Mouse (Mus musculus) spleen, postnatal 10 days (tissue): ENCODE measurements around the gene Tbx1.
A peak's percentile ranks its signal among the peaks of the same experiment; 100 is the strongest.

Experiments
- DNase-seq, 2 experiments: peaks; one replicate each; pipeline ENCODE4 v3.0.0; 2021 to 2022; ENCODE audit warnings: low spot score in 2 of 2

Tbx1 gene

GRCm38 (mm10) chr16:18589804-18590790 is at the start of gene Tbx1:
Gene Tbx1 (minus strand): TSS chr16:18590671.
- DNase-seq = peak in 1 of 2 experiments; percentile 46

DNA sequence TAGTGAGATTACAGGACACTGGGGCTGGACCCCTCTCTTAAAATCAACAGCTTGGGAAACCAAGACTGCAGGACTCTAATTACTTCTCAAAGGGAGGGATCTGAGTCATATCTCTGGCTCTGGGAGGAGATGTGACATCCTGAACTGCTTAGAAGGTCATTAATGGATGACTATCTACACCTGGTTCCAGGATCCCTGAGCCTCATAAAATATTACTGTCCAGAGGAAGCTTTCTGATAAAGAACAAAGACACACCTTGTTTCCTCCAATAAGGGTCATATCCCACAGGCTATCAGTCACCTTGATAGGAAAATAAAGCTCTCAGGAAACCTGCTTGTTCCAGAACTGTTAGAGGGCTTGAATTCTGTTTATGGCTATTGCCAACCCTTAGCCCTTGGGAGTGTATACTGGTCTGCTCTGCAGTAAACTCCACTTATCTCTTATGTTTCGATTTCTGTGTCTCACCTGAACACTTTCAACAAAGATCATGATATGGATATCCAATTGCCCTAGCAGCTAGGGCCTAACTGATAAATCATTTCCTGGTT is 49.0 kb upstream of the Tbx1 start:
- DNase-seq = no peak

- no peak for DNase-seq
Observed at GRCm38 (mm10) chr16:18638396-18638795, 47.9 kb upstream of the Tbx1 start.

DNA sequence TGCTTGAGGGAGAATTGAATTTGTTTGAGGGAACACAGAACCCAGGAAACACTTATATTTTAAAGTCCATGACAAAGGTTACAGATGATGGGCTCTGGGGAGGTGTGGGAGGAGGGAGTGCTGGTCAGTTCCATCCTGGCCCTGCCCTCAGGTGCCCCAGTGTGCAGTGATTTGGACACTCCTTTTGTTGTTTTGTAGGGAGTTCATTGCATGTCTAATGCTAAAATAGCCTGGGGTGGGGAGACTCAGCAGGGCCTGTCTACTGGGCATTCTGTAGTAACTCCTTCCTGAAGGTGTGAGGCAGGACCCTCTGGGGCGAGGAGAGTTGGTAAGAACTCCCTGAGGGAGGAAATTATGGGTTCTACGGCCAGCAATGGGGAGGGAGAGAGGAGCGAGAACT is 46.3 kb upstream of the Tbx1 start:
- no peak for DNase-seq

GRCm38 (mm10) chr16:18636401-18636800 is 45.9 kb upstream of the Tbx1 start:
- no peak for DNase-seq

DNA sequence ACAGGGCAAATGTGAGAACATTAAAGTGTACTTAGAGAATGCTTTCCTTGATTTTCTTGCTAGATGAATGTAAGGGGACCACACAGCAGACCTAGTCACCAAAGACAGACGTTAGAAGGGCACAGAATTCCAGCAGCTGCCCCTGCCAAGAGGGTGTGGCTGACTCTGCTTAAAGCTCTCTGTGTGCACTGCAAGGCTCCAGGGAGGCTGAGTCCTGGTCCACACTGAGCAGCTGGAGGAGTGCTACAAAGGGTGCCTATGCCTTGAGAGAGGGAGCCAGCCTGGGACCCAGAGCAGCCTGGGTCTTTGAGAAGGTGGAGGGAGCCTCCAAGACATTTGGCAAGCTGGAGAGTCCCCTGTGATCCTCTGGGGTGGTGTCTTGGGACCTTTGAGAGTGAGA is 42.9 kb upstream of the Tbx1 start:
- no peak for DNase-seq

GRCm38 (mm10) chr16:18632816-18633215 is 42.3 kb upstream of the Tbx1 start:
- DNase-seq = no peak

DNA sequence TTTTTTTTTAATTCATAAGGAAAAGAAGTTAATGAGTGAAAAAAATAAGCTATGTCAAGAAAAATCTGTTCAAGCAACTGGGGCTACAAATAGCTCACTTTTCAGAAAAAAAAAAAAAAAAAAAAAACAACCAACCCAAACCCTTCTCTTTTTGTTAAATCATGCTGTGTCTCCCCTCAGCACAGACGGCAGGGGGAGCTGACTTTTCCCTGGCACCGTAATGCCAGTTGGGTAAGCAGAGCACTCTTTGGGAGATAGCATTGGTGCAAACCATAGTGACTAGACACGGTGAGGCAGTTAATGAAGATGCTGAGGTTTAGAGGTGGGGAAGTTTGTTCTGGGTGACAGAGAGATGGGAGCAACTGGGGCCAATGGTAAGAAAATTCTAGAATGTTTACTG is 41.6 kb upstream of the Tbx1 start:
- DNase-seq = no peak

DNA sequence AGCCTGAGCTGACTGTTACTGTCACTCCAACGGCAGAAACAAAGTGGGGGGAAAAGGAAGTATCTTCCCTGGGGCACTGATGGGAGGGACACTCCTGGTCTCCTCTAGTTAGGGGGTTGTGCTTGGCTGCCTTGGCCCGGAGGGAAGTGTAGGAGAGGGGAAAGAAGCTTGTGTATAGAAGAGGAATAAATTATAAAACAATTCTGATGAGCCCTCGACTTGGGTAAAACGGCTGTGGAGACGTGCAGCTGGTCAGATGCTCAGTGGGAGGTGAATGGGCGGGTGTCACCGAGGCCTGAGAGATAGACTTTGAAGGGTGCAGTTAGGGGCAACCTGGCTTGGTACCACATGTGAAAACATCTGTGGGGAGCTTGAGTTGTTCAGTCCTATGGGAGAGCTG is 40.7 kb upstream of the Tbx1 start:
- no peak for DNase-seq

DNA sequence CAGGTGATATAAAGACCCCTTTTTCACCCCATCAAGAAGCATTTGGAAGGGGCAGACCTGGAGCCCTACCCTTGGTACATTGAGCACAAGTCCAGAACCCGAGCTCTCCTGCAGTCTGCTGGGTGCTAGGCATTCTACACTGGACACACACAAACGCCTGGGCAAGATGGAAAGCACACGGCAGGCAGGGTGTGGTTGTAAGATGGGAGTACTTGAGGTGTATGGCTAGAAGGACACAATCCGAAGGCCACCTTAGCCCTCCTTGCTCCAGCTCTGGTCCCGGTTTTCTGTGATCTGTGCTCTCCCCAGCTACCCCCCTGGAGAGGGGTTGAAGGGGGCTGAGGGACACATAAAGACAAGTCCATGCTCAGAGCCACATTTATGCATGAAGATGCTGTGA is 39.8 kb upstream of the Tbx1 start:
- no peak for DNase-seq

GRCm38 (mm10) chr16:18629390-18630231 is 39.1 kb upstream of the Tbx1 start, which contains the start of gene Sept5:
Gene Sept5 (minus strand): TSS chr16:18629954.
- DNase-seq = peak in 1 of 2 experiments; percentile 48

GRCm38 (mm10) chr16:18628948-18629340 is 38.5 kb upstream of the Tbx1 start:
- no peak for DNase-seq

DNA sequence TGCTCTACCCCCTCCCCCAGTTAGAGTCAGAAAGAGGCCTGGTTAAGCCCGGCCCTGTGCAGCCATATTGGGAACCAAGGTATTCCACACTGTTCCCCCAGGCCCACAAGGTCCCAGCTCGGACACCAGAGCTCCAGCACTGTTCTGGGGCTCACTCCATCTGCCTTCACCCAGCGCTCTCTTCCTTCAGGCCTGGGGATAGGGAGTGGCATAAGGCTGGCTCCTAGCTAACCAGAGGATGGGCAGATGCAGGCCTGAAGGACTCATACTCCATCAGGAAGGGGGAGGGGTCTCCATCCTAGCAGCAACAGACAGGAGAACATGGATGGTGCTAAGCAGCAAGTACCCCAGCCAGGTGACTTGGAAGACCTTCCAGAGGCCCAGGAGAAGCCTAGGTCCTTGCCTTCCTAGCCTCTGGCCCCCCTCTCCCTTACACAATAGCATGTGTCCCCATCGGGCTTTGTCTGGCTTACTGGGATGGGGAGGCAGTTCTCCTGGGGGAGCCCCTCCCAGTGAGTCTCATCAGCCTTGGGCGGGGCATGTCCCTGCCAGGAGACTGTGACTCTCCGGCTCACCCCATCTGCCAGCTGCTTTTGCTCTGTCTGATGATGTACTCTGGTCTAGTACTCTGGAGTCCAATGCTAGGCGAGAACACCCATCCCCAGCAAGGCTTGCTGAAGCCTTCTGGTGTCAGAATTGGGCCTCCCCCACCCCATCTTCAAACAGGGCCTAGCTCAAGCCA is 37.9 kb upstream of the Tbx1 start:
- no peak for DNase-seq

DNA sequence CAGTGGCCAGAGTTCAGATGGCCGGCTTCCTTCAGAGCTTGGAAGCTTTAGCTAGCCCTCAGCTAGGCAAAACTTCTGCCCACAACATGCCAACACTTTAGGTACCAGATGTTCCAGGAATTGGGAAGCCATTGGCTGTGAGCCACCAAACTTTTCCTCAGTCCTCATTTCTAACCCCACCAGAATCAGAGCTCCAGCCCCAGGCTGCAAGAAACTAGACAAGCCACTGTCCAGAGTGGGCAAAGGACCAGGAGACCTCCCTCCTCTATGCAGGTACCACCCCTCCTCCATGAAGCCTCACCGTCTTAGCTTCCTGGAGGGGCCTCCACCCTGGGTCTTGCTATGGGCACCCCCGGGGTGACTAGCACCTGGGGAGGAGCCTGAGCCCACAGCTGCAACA is 36.7 kb upstream of the Tbx1 start:
- no peak for DNase-seq

DNA sequence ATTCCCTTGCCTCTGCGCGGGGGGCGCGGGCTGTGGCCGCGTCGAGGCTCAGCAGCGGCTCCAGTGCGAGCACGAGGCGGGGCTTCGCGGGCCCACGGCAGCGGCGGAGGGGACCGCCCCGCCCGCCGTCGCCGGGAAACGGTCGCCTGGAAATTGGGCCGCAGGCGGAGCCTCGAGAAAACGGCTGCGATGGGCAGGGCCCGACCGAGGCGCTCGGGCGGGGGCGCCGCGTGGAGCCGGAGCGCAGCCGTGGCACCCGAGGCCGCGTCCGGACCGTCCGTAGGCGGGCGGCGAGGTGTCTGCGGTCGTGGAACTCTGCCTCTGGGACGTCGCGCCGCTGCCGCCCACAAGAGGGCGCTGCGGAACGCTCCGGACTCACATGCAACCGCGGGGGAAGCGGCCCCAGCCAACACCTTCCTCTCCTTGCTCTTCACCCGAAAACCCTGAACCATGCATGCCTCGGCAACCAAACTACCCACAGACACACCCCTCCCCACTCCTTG is 36.0 kb upstream of the Tbx1 start, which contains the start of gene Gm49601:
Gene Gm49601 (minus strand): TSS at position 52 of the 503 bp plus-strand sequence.
- peak; percentile 70 to 81 for DNase-seq

- no peak for DNase-seq
Observed at GRCm38 (mm10) chr16:18625791-18626311, 35.4 kb upstream of the Tbx1 start.

DNA sequence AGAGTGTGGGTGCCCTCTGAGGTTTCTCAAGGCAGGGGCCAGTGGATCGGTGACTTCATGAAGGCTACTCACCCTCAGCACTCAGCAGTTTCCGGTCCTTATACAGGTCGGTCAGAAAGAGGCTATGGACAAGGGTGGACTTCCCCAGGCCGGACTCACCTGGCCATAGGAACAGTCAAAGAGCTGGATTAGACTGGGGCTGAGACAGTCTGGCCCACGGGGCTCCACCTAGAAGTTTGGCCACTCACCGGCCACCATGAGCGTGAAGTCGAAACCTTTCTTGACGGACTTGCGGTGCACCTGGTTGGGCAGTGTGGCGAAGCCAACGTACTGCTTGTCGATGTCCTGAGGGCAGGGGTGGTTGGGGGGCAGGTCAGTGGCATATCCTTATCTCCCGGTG is 34.6 kb upstream of the Tbx1 start:
- no peak for DNase-seq

- DNase-seq = no peak
Observed at GRCm38 (mm10) chr16:18624641-18625040, 34.2 kb upstream of the Tbx1 start.

DNA sequence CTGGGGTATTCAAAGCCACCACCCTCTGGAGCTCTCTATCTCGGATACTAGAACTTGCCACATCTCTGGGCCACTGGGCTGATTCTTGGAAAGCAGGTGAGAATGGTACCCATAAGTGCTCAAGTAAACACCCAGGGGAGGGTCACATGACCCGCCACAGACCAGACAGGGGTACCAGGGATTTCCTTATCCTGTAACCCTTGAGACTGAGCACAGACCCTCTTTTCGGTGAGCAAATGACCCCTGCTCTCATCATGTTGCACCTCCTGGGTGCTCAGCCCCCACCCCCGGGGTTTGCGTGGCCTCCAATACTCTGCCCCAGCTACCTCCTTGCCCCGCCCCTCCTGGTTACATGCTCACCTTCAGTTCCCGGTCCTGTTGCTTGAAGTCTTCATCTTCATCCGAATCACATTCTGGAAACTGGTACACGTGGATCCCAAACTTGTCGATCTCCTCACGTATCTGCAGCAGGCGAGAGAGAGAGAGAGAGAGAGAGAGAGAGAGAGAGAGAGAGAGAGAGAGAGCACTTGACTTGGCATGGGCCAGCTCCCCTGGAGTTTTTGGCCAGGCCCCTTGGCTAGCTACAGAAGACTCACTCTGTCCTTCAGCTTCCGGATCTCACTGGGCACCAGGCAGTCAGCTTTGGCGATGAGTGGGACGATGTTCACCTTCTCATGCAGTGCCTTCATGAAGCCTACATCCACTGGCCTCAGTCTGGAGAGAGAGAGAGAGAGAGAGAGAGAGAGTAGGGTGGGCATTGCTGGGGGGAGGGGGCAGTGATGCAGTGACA is 33.5 kb upstream of the Tbx1 start:
- DNase-seq = no peak
